Mouse (Mus musculus) ZHBTc4 (cell line): ENCODE measurements around the gene Bend4.

Source experiments
- DNase-seq: peaks from one replicate; pipeline ENCODE4 v3.0.0-alpha.2; 2011; ENCODE audit warnings: low read depth, low spot score

Bend4 gene

GRCm38 (mm10) chr5:67419407-67419806, 8.7 kb downstream of the Bend4 start:
- no peak for DNase-seq

- no peak for DNase-seq
Measured at GRCm38 (mm10) chr5:67411475-67411874, 16.6 kb downstream of the Bend4 start.

GRCm38 (mm10) chr5:67410426-67410825, 17.7 kb downstream of the Bend4 start:
- no peak for DNase-seq

GRCm38 (mm10) chr5:67408391-67408790, 19.7 kb downstream of the Bend4 start:
- DNase-seq = no peak

- no peak for DNase-seq
Measured at GRCm38 (mm10) chr5:67404919-67405318, 23.2 kb downstream of the Bend4 start.

GRCm38 (mm10) chr5:67404380-67404779, 23.7 kb downstream of the Bend4 start:
- no peak for DNase-seq

- no peak for DNase-seq
Measured at GRCm38 (mm10) chr5:67401612-67402011, 26.5 kb downstream of the Bend4 start.

GRCm38 (mm10) chr5:67400608-67401480, 27.3 kb downstream of the Bend4 start:
- no peak for DNase-seq

GRCm38 (mm10) chr5:67399876-67400607, 28.1 kb downstream of the Bend4 start:
- peak; percentile 27 for DNase-seq

GRCm38 (mm10) chr5:67397186-67397585, 30.9 kb downstream of the Bend4 start:
- no peak for DNase-seq

- DNase-seq = no peak
Measured at GRCm38 (mm10) chr5:67395211-67395851, 32.8 kb downstream of the Bend4 start.

- no peak for DNase-seq
Measured at GRCm38 (mm10) chr5:67393951-67394350, 34.2 kb downstream of the Bend4 start.

- no peak for DNase-seq
Measured at GRCm38 (mm10) chr5:67382556-67382955, 45.6 kb downstream of the Bend4 start.

GRCm38 (mm10) chr5:67381690-67382089, 46.4 kb downstream of the Bend4 start:
- DNase-seq = no peak

GRCm38 (mm10) chr5:67377044-67377621, 51.0 kb downstream of the Bend4 start:
- DNase-seq = no peak

GRCm38 (mm10) chr5:67362931-67363330, 65.2 kb downstream of the Bend4 start:
- no peak for DNase-seq

- peak; percentile 66 for DNase-seq
Measured at GRCm38 (mm10) chr5:67362316-67362715, 65.8 kb downstream of the Bend4 start.

- no peak for DNase-seq
Measured at GRCm38 (mm10) chr5:67348949-67349348, 79.2 kb downstream of the Bend4 start.

- DNase-seq = peak; percentile 62
Measured at GRCm38 (mm10) chr5:67347060-67347459, 81.0 kb downstream of the Bend4 start.
